Mouse (Mus musculus) lung, adult 18-20 months (tissue): Measurements from ENCODE around the gene Cpped1.

ENCODE experiments used
- DNase-seq, 2 experiments: peaks; one replicate each; pipeline ENCODE4 v3.0.0; 2022; ENCODE audit warnings: mixed read lengths in 2 of 2

Gene Cpped1

DNA sequence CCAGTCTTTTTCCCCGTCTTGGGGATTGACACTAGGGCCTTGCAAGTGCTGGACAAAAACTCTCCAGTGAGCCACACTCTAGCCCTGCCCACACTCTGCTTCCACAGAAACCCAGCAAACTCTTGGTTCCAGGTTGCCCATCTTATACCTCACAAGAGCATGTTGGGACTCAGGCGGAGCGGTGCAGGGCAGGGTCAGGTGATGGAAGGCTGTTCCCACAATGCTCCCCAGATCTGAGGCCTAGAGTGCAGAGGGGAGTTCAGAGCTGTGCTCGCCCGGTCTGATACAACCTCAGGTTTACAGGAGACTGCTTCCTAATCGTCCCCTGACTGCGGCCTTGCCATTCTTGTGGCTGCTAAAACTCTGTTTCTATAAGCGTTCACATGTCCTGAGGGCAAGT is 151.8 kb downstream of the Cpped1 start:
- no peak for DNase-seq

DNA sequence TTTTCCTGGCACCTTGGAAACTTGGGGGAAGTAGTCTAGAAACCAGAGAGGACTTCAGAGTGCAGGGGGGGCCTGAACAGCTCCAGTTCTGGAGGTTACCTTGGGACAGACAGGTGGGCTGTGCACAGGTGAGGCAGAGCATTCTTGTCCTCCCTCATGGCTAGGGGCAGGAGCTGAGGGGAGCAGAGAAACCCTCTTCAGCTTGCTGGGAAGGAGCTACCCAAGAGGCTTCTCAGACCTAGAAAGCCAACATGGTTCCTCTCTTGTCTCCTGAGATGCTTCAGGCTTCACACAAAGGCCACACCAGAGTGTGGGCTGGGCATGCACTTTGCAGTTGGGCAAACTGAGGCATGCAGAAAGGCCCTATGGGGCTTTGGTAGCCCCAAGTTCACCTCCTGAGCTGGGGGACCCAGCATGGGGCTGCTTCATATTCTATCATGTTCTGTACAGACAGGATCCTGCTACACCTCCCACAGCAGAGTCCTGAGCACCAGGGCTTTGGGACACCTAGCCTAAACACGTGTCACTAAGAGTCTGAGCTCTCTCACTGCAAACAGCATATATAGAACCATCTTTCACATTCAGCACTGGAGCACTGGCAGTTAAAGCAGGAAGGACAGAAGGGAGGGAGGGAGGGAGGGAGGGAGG is 152.5 kb downstream of the Cpped1 start:
- no peak for DNase-seq

DNA sequence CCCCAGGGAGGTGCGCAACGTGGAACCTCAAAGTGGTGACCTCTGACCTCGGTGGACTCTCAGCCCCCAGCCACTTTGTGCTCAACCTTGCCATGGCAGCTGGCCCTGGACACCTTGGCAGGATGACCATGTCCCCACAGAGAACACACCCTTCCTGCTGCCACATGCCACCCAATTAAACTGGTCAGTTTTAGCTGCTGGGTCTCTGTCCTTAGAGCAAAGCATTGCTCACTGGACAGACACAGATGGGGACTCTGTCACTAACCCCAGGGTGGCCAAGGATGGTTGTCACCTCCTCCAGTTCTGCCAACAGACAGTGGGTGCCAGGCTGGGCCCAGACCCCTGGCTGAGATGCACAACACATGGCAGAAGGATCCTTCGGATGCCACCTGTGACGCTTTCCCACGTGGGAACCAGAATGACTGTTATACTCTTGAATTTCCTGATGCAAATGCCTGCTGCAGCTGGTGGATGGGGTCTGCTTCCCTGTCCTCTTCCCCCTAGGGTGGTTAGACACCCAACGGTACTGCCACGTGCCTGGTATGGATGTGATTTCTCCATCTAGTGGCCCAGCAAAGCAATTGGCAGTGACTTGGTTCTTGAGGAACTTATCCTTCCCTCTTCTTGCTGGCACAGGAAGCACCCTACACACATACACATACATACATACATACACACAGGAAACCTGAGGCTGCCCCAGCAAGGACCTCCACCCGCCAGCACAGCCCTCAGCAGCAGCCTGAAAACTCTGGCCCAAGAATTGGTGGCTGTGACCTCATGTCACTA is 153.8 kb downstream of the Cpped1 start:
- no peak for DNase-seq

DNA sequence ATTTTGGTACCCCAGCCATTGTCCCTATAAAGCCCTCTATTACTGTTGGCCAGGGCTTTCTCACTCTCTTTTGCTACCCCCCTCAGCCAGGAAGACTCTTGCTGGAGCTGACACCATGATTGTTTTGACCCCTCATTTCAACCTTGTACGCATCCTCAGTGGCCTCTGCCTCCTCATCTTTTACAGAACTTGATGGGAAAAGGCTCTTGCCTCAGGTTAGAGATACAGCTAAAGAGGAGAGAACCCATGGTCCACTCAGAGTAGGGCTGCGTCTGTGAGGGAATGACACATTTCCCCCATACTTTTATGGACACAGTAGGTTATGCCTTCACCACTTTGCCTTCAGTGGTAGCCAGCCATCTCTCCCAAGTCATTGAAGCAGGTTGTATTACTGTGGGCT is 155.1 kb downstream of the Cpped1 start:
- DNase-seq, result no peak
